Mouse (Mus musculus): ENCODE results near the gene Wnt10b.

Wnt10b gene

DNA sequence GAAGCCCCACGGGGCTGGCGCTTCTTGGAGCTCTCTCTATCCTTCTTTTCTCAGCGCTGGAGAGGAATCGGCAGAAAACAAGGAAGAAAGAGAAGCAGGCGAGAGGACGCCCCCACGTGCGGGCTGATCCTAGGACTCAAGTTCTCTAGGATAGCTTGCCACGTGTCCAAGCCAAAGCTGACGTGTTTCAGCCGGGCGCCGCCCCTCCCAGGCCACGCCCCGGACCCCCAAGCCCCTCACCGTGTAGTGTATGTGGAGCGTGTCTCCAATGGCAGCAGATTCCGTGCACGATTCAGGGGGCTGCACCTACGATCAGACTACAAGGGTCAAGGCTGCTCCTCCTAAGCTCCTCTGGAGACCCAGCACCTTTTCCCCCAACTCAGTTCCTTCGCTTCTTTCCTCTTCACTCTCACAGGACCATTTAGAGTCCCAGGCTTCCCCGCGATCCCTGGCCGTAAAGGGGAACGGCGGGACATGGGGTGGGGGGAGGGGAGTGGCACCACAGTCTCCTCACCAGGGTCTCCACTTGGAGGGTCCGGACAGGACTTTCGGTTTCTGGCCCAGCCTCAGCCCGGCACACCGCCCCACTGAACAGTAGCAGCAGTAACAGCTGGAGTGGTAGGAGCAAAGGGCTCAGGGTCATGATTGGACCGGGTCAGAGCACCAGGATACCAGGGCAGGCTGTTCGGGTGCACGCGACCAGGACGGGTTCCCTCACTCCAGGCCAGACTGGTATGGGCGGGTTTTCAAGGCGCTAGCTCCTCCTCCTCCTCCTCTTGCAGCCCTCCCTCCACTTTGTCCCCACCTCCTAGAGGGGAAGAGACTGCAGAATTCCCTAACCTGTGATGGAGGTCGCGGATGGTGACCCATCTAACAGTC is 50.3 kb downstream of the Wnt10b start, which contains the start of gene Fkbp11:
TSS of gene Fkbp11 (minus strand) at position 756 of the 879 bp plus-strand sequence.
- no peak for DNase-seq

GRCm38 (mm10) chr15:98726746-98727145 is 51.2 kb downstream of the Wnt10b start:
- no peak for DNase-seq

GRCm38 (mm10) chr15:98726079-98726478 is 51.9 kb downstream of the Wnt10b start:
- no peak for DNase-seq

GRCm38 (mm10) chr15:98724441-98724840 is 53.5 kb downstream of the Wnt10b start:
- DNase-seq, result no peak

- no peak for DNase-seq
Observed at GRCm38 (mm10) chr15:98722854-98723253, 55.1 kb downstream of the Wnt10b start.

GRCm38 (mm10) chr15:98722191-98722590 is 55.8 kb downstream of the Wnt10b start:
- DNase-seq, result no peak

All from right cerebral cortex, postnatal 25 days (tissue).